8 mouse cellular contexts compared by ENCODE assay signal in the genomic region with DNA sequence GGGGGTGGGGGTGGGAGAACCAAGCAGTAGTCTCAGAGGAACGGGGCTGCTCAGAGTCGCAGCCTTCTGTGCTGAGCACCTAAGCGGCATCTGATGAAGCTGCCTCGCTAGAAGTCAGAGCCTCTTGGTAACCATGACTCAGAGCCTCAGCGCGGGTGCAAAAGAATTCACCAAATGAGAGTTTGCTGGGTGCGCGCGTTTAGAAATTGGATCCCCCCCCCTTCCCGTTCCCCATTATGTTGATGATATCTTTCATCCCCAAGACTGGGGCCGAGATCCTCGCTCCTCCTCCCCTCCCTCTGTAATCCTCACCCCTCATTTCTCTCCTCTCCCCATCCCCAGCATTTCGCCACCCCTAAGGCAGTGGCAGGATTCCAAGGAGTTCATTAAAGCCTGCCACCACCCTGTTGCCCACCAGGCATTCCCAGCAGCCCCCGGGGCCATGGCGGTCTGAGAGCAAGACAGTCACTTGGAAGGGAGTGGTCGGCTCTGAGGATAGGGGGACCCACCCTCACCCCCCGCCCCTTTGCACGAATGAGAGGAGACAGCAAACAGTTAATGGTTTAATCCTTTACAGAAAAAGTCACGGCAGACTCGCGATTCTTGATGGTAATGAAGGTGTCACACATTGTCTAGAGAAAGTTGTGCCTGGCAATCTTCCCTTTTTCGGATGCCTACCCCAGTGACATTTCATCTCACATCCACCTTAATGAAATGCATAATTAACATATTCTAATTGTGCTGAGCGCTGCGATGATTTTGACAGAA.
DNase-seq lines count a peak whose midpoint lies in the region; ATAC-seq and TF ChIP-seq lines count a peak whose summit lies in the region.

No protein-coding gene starts in this region.

- TF ChIP-seq EP300 in heart, postnatal 0 days (IDR thresholded peaks at IDR 0.05; ENCODE audit: low read depth): no peak

- no peaks in the 10 kb centered on the region for H3K36me3 ChIP-seq in heart, postnatal 0 days (replicated peaks; ENCODE audit: control insufficient read depth, insufficient read depth, low read length)
- no peaks in the 10 kb centered on the region for H3K36me3 ChIP-seq in embryonic facial prominence, embryonic 12.5 days
- H3K36me3 ChIP-seq in neural tube, embryonic 15.5 days: no peaks in the 10 kb centered on the region

- 31% methylated on average over 24 of the region's 24 CpGs for WGBS in heart, postnatal 0 days
- WGBS in embryonic facial prominence, embryonic 12.5 days: 25% methylated on average over 24 of the region's 24 CpGs
- WGBS in neural tube, embryonic 15.5 days: 20% methylated on average over 24 of the region's 24 CpGs

- no peaks in the 10 kb centered on the region for H3K9me3 ChIP-seq in heart, postnatal 0 days (replicated peaks; ENCODE audit: control insufficient read depth, low read length)
- 0 out of 2 replicates have a peak, but pooled peaks cover 5% of the 10 kb centered on the region for H3K9me3 ChIP-seq in embryonic facial prominence, embryonic 12.5 days
- no peaks in the 10 kb centered on the region for H3K9me3 ChIP-seq in neural tube, embryonic 15.5 days (replicated peaks)

- ATAC-seq in heart, postnatal 0 days (ENCODE audit: insufficient read depth, low read depth): no peak
- no peak for ATAC-seq in embryonic facial prominence, embryonic 12.5 days (ENCODE audit: insufficient number of reproducible peaks, insufficient read depth, low FRiP score, low TSS enrichment)
- ATAC-seq in neural tube, embryonic 15.5 days (ENCODE audit: low FRiP score): no peak; the same call in 1 of the 2 replicates
- no peak for ATAC-seq in inflammation-experienced regulatory T-cells, adult 6 months

- 0 out of 2 replicates have a peak, but pooled peaks cover 2% of the 10 kb centered on the region for H3K27me3 ChIP-seq in heart, postnatal 0 days (ENCODE audit: control insufficient read depth, insufficient read depth, low read length)
- H3K27me3 ChIP-seq in embryonic facial prominence, embryonic 12.5 days: 0 out of 2 replicates have a peak, but pooled peaks cover 3% of the 10 kb centered on the region
- no peaks in the 10 kb centered on the region for H3K27me3 ChIP-seq in neural tube, embryonic 15.5 days (replicated peaks)

- no peaks in the 10 kb centered on the region; the same call in 1 of the 2 replicates for H3K4me1 ChIP-seq in heart, postnatal 0 days (ENCODE audit: control insufficient read depth, insufficient read depth)
- H3K4me1 ChIP-seq in embryonic facial prominence, embryonic 12.5 days: peaks cover 3% of the 10 kb centered on the region; the same call in 1 of the 2 replicates
- H3K4me1 ChIP-seq in neural tube, embryonic 15.5 days: peaks cover 39% of the 10 kb centered on the region

- no peak for TF ChIP-seq CTCF in heart, postnatal 0 days (IDR thresholded peaks at IDR 0.05; ENCODE audit: low read depth)

- peak overlapping the region; percentile 10; the same call in 1 of the 2 replicates for H3K4me3 ChIP-seq in heart, postnatal 0 days (ENCODE audit: low read depth, low read length)
- peak overlapping the region; percentile 25 for H3K4me3 ChIP-seq in embryonic facial prominence, embryonic 12.5 days
- peak overlapping the region; percentile 28 for H3K4me3 ChIP-seq in neural tube, embryonic 15.5 days (replicated peaks)

- H3K9ac ChIP-seq in heart, postnatal 0 days (replicated peaks; ENCODE audit: low read depth, low read length): no peak overlapping the region
- 0 out of 2 replicates have a peak overlapping the region, but pooled peaks have one; percentile 4 for H3K9ac ChIP-seq in embryonic facial prominence, embryonic 12.5 days
- peak overlapping the region; percentile 34; the same call in 1 of the 2 replicates for H3K9ac ChIP-seq in neural tube, embryonic 15.5 days (replicated peaks)

- intact Hi-C loops in heart, postnatal 36 days (cut with DNase I): no loop called here

- no peak for DNase-seq in heart, postnatal 0 days (ENCODE audit: low spot score)
- no peak for DNase-seq in heart, postnatal 36 days
- DNase-seq in left cerebral cortex, adult 18-20 months (ENCODE audit: low spot score in 2 of 2): peak; percentile 5 to 9
- DNase-seq in yolk sac, embryonic 10.5 days (ENCODE audit: low spot score): no peak
- no peak for DNase-seq in cerebellum, adult 8-10 months

- no peak overlapping the region for H3K27ac ChIP-seq in heart, postnatal 0 days (ENCODE audit: low read depth)
- H3K27ac ChIP-seq in embryonic facial prominence, embryonic 12.5 days: no peak overlapping the region
- H3K27ac ChIP-seq in neural tube, embryonic 15.5 days (replicated peaks): no peak overlapping the region

- peak overlapping the region; percentile 47 for H3K4me2 ChIP-seq in heart, postnatal 0 days (ENCODE audit: low read depth, low read length)
- H3K4me2 ChIP-seq in embryonic facial prominence, embryonic 12.5 days (replicated peaks): peak overlapping the region; percentile 57
- peak overlapping the region; percentile 67 for H3K4me2 ChIP-seq in neural tube, embryonic 15.5 days

Comparison
In these comparisons a context has a peak if more than half of its experiments do, and no peak if none do; other contexts are left out.
1. DNase-seq: peak in left cerebral cortex, adult 18-20 months (2 of 2); none in heart, postnatal 0 days (single experiment), heart, postnatal 36 days (0 of 2), yolk sac, embryonic 10.5 days (single experiment) and cerebellum, adult 8-10 months (single experiment).
2. Peak in every context shown above with its lines, with median percentiles within 50 percentile points of each other: H3K4me2 ChIP-seq and H3K4me3 ChIP-seq.